Mouse (Mus musculus): ENCODE measurements around the gene H2al1e. TPM values are rescaled to one million over a fixed set of nuclear protein-coding genes. Genes with fewer than 3 reads are reported as not detected.
"Not testable (repeated sequence)": the region's sequence is repeated elsewhere in the genome, so short reads cannot be mapped to it uniquely, and the experiment has no call there.

The H2al1e gene
- polyA plus RNA-seq, 1 experiment, result not detected

DNA sequence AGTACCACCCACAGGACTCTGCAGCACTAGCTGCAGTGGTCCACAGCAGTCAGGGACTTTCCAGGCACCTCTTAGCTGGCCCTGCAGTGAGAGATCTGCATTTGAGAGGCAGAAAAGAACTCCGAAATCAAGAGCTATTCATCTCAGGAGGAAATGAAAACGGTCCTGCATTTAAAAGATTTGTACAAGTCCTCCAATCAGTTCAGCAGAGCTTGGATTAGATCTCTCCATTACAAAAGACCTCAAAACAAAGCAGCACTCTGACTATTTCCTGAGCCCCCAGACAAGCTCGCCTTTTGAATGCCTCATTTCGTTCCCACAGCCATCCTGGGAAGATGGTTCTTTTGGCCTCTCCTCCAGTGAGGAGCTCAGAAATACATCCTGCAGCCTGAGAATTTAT is 22.5 kb upstream of the H2al1e start:
- no peaks in the 10 kb centered on the region for H3K27me3 ChIP-seq (ENCODE audit: control insufficient read depth, insufficient read depth, low read length)
- H3K4me3 ChIP-seq (replicated peaks; ENCODE audit: insufficient read depth, low read depth, low read length), result no peak overlapping the region
- H3K4me1 ChIP-seq (ENCODE audit: control insufficient read depth, insufficient read depth, low read length), result no peaks in the 10 kb centered on the region

DNA sequence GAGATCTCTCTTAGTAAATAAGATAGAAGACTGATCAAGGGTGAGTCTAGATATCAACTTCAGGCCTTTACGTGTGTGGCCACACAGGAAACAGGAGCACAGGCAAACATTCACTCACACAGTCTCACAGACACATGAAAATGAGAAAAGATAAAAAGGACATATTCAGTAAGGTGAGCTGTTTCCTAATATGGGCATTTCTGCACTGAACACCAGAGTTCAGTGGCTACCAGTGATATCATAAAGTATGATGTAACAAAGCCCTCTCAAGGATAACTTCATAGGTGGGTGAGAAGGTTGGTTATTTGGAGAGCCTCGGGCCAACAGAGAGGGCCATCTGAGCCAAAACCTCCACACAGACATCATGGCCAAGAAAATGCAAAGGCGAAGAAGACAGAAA is 12.8 kb upstream of the H2al1e start, which contains the start of gene H2al1a:
Gene H2al1a (plus strand): TSS at position 301 of the 400 bp plus-strand sequence.
- not testable (repeated sequence) for H3K4me3 ChIP-seq (replicated peaks; ENCODE audit: insufficient read depth, low read depth, low read length); H3K27ac ChIP-seq (ENCODE audit: insufficient read depth, low read length); H3K27me3 ChIP-seq (ENCODE audit: control insufficient read depth, insufficient read depth, low read length); H3K4me1 ChIP-seq (ENCODE audit: control insufficient read depth, insufficient read depth, low read length); DNase-seq
- no CpG with 5 or more reads among the region's 3 CpGs for WGBS

More for the DNA sequence above, 22.5 kb upstream of the H2al1e start:
- WGBS, result 81% methylated on average over 4 of the region's 4 CpGs
- no peak overlapping the region for H3K27ac ChIP-seq (ENCODE audit: insufficient read depth, low read length)
- no peak for DNase-seq
- TF ChIP-seq CTCF (IDR thresholded peaks at IDR 0.05; ENCODE audit: borderline replicate concordance, insufficient read depth, low read depth, low read length) (no peak), POLR2A (IDR thresholded peaks at IDR 0.05; ENCODE audit: borderline replicate concordance, insufficient read depth, low read length) (no peak)

DNA sequence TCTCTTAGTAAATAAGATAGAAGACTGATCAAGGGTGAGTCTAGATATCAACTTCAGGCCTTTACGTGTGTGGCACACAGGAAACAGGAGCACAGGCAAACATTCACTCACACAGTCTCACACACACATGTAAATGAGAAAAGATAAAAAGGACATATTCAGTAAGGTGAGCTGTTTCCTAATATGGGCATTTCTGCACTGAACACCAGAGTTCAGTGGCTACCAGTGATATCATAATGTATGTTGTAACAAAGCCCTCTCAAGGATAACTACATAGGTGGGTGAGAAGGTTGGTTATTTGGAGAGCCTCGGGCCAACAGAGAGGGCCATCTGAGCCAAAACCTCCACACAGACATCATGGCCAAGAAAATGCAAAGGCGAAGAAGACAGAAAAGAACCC is 9.6 kb upstream of the H2al1e start, which contains the start of gene H2al1b:
Gene H2al1b (plus strand): TSS at position 301 of the 400 bp plus-strand sequence.
- 100% methylated on average over 1 of the region's 3 CpGs for WGBS
- not testable (repeated sequence) for H3K27ac ChIP-seq (ENCODE audit: insufficient read depth, low read length)

DNA sequence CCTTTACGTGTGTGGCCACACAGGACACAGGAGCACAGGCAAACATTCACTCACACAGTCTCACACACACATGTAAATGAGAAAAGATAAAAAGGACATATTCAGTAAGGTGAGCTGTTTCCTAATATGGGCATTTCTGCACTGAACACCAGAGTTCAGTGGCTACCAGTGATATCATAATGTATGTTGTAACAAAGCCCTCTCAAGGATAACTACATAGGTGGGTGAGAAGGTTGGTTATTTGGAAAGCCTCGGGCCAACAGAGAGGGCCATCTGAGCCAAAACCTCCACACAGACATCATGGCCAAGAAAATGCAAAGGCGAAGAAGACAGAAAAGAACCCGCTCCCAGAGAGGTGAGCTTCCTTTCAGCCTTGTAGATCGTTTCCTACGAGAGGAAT is 6.4 kb upstream of the H2al1e start, which contains the start of gene H2al1c:
Gene H2al1c (plus strand): TSS at position 301 of the 400 bp plus-strand sequence.
- not testable (repeated sequence) for H3K4me1 ChIP-seq (ENCODE audit: control insufficient read depth, insufficient read depth, low read length); H3K4me3 ChIP-seq (replicated peaks; ENCODE audit: insufficient read depth, low read depth, low read length); DNase-seq; H3K27ac ChIP-seq (ENCODE audit: insufficient read depth, low read length); H3K27me3 ChIP-seq (ENCODE audit: control insufficient read depth, insufficient read depth, low read length)
- 93% methylated on average over 2 of the region's 6 CpGs for WGBS

More for the DNA sequence above, 9.6 kb upstream of the H2al1e start, which contains the start of gene H2al1b:
- H3K4me1 ChIP-seq (ENCODE audit: control insufficient read depth, insufficient read depth, low read length); DNase-seq; H3K4me3 ChIP-seq (replicated peaks; ENCODE audit: insufficient read depth, low read depth, low read length); H3K27me3 ChIP-seq (ENCODE audit: control insufficient read depth, insufficient read depth, low read length): not testable (repeated sequence)

DNA sequence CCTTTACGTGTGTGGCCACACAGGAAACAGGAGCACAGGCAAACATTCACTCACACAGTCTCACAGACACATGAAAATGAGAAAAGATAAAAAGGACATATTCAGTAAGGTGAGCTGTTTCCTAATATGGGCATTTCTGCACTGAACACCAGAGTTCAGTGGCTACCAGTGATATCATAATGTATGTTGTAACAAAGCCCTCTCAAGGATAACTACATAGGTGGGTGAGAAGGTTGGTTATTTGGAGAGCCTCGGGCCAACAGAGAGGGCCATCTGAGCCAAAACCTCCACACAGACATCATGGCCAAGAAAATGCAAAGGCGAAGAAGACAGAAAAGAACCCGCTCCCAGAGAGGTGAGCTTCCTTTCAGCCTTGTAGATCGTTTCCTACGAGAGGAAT is 3.2 kb upstream of the H2al1e start, which contains the start of gene H2al1d:
Gene H2al1d (plus strand): TSS at position 301 of the 400 bp plus-strand sequence.
- H3K4me1 ChIP-seq (ENCODE audit: control insufficient read depth, insufficient read depth, low read length); H3K27me3 ChIP-seq (ENCODE audit: control insufficient read depth, insufficient read depth, low read length); H3K27ac ChIP-seq (ENCODE audit: insufficient read depth, low read length); DNase-seq; H3K4me3 ChIP-seq (replicated peaks; ENCODE audit: insufficient read depth, low read depth, low read length): not testable (repeated sequence)
- WGBS, result no CpG with 5 or more reads among the region's 6 CpGs

DNA sequence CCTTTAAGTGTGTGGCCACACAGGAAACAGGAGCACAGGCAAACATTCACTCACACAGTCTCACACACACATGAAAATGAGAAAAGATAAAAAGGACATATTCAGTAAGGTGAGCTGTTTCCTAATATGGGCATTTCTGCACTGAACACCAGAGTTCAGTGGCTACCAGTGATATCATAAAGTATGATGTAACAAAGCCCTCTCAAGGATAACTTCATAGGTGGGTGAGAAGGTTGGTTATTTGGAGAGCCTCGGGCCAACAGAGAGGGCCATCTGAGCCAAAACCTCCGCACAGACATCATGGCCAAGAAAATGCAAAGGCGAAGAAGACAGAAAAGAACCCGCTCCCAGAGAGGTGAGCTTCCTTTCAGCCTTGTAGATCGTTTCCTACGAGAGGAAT is 3.1 kb downstream of the H2al1e start, which contains the start of gene H2al1f:
Gene H2al1f (plus strand): TSS at position 301 of the 400 bp plus-strand sequence.
- H3K27me3 ChIP-seq (ENCODE audit: control insufficient read depth, insufficient read depth, low read length); DNase-seq: not testable (repeated sequence)

DNA sequence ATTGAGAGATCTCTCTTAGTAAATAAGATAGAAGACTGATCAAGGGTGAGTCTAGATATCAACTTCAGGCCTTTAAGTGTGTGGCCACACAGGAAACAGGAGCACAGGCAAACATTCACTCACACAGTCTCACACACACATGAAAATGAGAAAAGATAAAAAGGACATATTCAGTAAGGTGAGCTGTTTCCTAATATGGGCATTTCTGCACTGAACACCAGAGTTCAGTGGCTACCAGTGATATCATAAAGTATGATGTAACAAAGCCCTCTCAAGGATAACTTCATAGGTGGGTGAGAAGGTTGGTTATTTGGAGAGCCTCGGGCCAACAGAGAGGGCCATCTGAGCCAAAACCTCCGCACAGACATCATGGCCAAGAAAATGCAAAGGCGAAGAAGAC is 6.2 kb downstream of the H2al1e start, which contains the start of gene H2al1g:
Gene H2al1g (plus strand): TSS at position 301 of the 400 bp plus-strand sequence.
- H3K27ac ChIP-seq (ENCODE audit: insufficient read depth, low read length); H3K4me1 ChIP-seq (ENCODE audit: control insufficient read depth, insufficient read depth, low read length); H3K27me3 ChIP-seq (ENCODE audit: control insufficient read depth, insufficient read depth, low read length); H3K4me3 ChIP-seq (replicated peaks; ENCODE audit: insufficient read depth, low read depth, low read length); DNase-seq: not testable (repeated sequence)
- no CpG with 5 or more reads among the region's 3 CpGs for WGBS

More for the DNA sequence above, 3.1 kb downstream of the H2al1e start, which contains the start of gene H2al1f:
- not testable (repeated sequence) for H3K4me3 ChIP-seq (replicated peaks; ENCODE audit: insufficient read depth, low read depth, low read length); H3K27ac ChIP-seq (ENCODE audit: insufficient read depth, low read length); H3K4me1 ChIP-seq (ENCODE audit: control insufficient read depth, insufficient read depth, low read length)
- no CpG with 5 or more reads among the region's 6 CpGs for WGBS

DNA sequence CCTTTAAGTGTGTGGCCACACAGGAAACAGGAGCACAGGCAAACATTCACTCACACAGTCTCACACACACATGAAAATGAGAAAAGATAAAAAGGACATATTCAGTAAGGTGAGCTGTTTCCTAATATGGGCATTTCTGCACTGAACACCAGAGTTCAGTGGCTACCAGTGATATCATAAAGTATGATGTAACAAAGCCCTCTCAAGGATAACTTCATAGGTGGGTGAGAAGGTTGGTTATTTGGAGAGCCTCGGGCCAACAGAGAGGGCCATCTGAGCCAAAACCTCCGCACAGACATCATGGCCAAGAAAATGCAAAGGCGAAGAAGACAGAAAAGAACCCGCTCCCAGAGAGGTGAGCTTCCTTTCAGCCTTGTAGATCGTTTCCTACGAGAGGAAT is 9.5 kb downstream of the H2al1e start, which contains the start of gene H2al1h:
Gene H2al1h (plus strand): TSS at position 301 of the 400 bp plus-strand sequence.
- not testable (repeated sequence) for H3K4me3 ChIP-seq (replicated peaks; ENCODE audit: insufficient read depth, low read depth, low read length); H3K4me1 ChIP-seq (ENCODE audit: control insufficient read depth, insufficient read depth, low read length); H3K27me3 ChIP-seq (ENCODE audit: control insufficient read depth, insufficient read depth, low read length); H3K27ac ChIP-seq (ENCODE audit: insufficient read depth, low read length); DNase-seq
- WGBS, result no CpG with 5 or more reads among the region's 6 CpGs

DNA sequence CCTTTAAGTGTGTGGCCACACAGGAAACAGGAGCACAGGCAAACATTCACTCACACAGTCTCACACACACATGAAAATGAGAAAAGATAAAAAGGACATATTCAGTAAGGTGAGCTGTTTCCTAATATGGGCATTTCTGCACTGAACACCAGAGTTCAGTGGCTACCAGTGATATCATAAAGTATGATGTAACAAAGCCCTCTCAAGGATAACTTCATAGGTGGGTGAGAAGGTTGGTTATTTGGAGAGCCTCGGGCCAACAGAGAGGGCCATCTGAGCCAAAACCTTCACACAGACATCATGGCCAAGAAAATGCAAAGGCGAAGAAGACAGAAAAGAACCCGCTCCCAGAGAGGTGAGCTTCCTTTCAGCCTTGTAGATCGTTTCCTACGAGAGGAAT is 12.6 kb downstream of the H2al1e start, which contains the start of gene H2al1i:
Gene H2al1i (plus strand): TSS at position 301 of the 400 bp plus-strand sequence.
- H3K27me3 ChIP-seq (ENCODE audit: control insufficient read depth, insufficient read depth, low read length); H3K27ac ChIP-seq (ENCODE audit: insufficient read depth, low read length); H3K4me1 ChIP-seq (ENCODE audit: control insufficient read depth, insufficient read depth, low read length); DNase-seq; H3K4me3 ChIP-seq (replicated peaks; ENCODE audit: insufficient read depth, low read depth, low read length): not testable (repeated sequence)
- no CpG with 5 or more reads among the region's 5 CpGs for WGBS

DNA sequence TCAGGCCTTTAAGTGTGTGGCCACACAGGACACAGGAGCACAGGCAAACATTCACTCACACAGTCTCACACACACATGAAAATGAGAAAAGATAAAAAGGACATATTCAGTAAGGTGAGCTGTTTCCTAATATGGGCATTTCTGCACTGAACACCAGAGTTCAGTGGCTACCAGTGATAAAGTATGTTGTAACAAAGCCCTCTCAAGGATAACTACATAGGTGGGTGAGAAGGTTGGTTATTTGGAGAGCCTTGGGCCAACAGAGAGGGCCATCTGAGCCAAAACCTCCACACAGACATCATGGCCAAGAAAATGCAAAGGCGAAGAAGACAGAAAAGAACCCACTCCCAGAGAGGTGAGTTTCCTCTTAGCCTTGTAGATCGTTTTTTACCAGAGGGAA is 15.8 kb downstream of the H2al1e start, which contains the start of gene H2al1j:
Gene H2al1j (plus strand): TSS at position 301 of the 400 bp plus-strand sequence.
- not testable (repeated sequence) for H3K27ac ChIP-seq (ENCODE audit: insufficient read depth, low read length); H3K27me3 ChIP-seq (ENCODE audit: control insufficient read depth, insufficient read depth, low read length); H3K4me3 ChIP-seq (replicated peaks; ENCODE audit: insufficient read depth, low read depth, low read length); H3K4me1 ChIP-seq (ENCODE audit: control insufficient read depth, insufficient read depth, low read length); DNase-seq
- 80% methylated on average over 2 of the region's 2 CpGs for WGBS

Data from cerebellum, adult 2 months (tissue).